Mouse (Mus musculus): ENCODE results near the gene Pou2f2.

Gene Pou2f2

GRCm38 (mm10) chr7:25141761-25142160 lies 37.8 kb downstream of the Pou2f2 start:
- DNase-seq: peak in 1 of 2 experiments; percentile 30

DNA sequence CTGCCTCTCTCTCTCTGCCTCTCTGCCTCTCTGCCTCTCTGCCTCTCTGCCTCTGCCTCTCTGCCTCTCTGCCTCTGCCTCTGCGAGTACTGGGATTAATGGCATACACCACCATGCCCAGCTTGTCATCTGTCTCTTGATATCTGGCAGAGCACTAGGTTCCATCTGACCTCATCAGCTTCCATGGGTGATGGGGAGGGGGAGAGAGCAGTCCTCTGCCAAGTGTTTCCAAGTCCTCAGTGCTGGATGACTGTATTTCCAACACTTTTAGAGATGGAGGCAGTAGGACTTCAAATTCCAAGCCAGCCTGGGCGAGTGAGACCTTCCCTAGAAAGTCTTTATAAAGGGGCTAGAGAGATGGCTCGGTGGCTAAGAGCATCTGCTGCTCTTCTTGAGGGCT lies 42.0 kb downstream of the Pou2f2 start:
- DNase-seq: no peak

- peak; percentile 87 for DNase-seq
Measured at GRCm38 (mm10) chr7:25133092-25134049, 46.2 kb downstream of the Pou2f2 start.

DNA sequence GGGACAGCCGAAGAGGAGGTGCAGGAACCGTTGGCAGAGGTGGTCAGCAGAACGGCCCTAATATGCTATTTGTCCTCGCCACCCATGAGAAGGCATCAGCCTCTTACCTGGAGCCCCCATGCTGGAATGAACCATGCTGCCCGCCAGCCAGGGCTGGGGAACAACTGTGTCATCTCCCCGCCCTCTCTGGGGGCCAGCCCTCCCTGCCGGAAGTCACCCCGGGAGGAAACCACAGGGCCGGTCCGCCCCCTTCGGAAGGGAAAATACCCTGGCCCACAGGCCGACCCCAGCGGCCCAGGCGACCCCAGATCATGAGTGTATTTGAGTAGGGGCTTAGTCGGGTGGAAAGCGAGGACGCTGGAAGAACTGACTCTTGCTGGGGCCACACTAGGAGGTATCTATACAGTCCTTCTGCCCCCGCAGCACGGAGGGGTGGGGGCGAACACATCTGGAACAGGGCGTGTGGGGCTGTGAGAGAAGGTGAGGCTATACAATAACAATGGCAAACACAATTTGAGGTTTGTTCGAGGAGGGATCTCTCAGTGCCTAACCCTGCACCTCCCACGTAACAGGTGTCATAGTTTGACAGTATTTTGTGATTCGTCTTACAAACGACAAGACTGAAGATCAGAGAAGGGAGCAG lies 47.1 kb downstream of the Pou2f2 start:
- DNase-seq: peak; percentile 83 to 85

GRCm38 (mm10) chr7:25131247-25131646 lies 48.3 kb downstream of the Pou2f2 start:
- DNase-seq: no peak

- DNase-seq: no peak
Measured at GRCm38 (mm10) chr7:25130565-25130964, 49.0 kb downstream of the Pou2f2 start.

GRCm38 (mm10) chr7:25129390-25129979 lies 50.0 kb downstream of the Pou2f2 start:
- DNase-seq: no peak

- no peak for DNase-seq
Measured at GRCm38 (mm10) chr7:25127971-25128370, 51.6 kb downstream of the Pou2f2 start.

DNA sequence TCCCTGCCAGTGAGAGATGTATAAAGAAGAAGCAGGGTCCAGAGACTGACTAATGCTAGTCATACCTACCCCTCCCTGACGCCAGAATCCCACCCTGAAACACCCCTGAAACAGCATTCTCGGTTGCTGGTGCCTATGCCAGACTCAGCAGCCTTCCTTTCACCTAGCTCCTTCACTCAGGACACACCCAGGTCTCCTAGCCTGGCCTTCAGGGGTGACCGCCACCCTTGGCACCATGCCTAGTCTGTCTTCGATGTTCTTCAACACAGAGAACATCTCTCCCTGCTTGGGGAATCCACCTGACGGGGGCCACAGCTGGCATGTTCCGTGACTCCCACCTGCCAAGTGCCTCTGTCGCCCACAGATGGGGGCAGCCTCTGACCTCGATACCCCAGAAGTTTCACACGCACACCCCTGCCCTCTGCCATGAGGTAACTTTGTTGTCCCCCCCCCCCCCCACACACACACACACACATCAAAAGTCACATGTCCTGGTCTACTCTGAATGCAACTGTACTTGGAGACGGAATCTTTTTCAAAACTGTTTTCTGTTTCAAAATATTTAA lies 53.7 kb downstream of the Pou2f2 start:
- no peak for DNase-seq

DNA sequence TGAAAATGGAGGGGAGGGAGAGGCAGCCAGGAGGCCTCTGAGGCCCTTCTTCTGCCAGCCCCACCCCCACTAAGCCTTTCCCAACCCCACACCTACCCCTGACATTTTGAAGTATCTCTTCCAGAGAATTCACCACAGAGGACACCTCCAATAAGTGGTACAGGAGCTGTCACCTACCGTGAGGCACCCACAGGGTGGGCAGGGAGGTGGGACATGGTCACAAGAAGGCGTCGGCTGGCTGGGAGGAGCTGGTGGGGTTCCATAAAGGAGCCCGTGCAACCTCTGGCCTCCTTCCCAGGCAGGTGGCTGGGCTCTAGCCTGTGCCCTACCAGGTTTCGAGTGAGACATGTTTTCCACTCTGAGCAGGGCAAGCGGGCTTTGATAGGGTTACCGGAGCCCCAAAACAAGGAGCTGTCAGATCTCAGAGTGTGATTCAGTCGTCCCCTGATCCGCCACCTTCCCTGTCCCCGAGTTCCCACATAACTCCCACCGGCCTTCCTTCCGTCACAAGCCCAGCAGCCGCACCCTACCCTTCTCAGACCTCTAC lies 58.2 kb downstream of the Pou2f2 start:
- no peak for DNase-seq

DNA sequence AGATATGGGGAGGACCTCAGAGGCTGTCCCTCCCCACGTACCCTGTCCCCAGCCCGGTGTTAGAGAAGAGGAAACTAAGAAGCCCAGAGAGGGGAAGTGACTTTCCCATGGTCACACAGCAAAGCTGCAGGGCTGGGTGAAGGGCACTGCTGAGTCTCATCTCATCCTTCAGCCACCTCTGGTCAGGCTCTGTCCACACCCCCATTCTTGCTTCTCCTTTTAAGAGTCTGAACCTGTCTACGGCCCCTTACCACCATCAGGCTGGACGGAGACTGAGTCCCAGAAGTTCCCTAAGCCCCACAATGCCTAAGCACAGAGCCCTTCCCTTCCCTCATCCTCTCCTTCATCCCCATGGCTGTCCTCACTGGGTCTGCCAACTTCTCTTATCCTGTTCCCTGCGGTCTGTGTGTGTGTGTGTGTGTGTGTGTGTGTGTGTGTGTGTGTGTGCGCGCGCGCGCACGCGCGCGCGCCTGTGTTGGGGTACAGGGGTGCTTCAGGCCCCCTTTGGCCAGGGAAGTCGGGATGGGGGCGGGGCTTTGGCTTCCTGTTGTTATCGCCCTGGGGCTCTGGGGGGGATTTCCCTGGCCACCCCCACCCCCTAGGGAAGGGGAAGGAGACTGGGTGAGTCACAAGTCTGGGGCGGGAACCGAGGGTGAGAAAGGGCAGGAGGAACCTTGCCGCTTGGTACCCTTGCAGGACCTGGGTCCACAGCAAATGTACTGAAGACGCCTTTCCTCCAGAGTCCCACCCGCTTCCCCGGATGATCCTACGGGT lies 59.3 kb downstream of the Pou2f2 start:
- DNase-seq: peak; percentile 50 to 66

DNA sequence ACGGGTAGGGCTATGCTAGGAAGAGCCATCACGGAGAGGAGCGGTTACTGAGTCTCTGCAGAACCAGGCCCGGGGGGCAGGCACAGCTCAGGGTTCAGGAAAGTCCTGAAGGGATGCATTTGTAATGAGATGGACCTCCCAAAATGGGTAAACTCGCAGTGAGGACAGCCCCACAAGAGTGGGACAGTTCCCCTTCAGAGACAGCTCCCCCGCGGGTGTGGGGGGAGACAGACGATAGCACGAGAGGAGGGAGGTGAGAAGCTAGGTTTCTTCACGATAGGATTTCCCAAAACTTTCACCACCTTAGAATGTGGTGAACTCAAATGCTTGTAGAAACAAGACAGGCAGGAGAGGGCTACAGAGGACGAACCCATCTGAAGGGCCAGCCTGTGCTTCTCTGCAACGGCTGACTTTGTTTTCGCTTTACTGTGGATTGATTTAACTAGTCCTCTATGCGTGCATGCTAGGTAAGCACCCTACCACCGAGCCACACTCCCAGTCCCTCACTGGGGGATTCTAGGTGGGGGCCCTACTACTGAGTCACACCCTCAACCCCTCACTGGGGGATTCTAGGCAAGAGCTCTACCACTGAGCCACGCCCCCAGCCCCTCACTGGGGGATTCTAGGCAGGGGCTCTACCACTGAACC lies 66.4 kb downstream of the Pou2f2 start:
- no peak for DNase-seq

DNA sequence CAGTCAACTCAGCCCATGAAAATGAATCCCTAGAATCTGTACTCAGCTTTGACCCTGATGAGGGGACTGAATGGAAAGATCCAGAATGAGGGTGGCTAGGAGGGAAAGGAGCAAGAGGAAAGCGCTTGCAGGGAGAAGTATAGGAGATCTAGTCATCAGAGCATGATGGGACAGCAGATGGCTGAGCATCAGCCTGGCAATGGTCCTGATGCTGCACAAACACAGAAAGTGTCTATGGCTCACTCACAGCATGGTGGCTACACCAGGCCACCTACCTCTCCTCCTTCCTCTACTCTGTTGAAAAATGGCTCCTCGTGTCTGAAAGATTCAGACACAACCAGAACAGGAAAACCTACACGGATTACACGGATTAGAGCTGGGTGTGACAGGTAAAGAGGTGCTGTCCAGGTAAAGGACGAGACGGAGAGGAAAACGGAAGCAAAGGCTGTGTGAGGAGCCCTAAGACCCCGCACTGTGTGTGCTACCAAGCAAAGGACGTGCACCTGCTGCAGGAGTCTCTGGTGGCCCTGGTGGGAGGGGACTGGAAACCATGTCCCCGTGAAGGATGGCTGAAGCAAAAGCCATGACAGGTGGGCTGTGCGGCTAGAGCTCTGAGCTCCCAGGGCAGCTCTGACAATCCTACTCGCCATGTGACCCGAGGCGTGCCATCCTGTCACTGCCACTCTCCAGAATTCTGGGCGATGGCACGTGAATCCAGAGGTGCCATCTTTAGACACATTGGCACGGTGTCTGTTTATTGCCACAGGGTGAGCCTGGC lies 67.2 kb downstream of the Pou2f2 start:
- no peak for DNase-seq

GRCm38 (mm10) chr7:25110336-25110735 lies 69.2 kb downstream of the Pou2f2 start:
- DNase-seq: no peak

DNA sequence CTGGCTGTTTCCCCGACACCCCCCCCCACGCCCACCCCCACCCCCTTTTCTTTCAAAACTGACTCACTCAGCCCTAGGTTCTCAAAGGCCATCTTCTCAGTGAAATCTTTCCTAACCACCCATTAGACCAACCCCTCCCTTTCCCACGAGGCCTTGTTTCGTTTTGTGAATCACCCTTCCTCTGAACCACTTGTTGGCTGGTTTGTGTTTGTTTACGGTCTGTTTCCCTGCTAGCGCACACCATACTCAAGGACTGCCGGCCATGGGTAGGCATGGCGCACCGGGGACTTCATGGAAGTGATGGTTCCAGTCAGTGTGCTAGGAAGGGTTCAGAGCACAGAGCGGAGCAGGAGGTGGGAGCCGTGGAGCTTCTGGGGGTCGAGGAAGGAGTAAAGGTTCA lies 70.2 kb downstream of the Pou2f2 start:
- no peak for DNase-seq

- DNase-seq: no peak
Measured at GRCm38 (mm10) chr7:25106790-25107502, 72.6 kb downstream of the Pou2f2 start.

DNA sequence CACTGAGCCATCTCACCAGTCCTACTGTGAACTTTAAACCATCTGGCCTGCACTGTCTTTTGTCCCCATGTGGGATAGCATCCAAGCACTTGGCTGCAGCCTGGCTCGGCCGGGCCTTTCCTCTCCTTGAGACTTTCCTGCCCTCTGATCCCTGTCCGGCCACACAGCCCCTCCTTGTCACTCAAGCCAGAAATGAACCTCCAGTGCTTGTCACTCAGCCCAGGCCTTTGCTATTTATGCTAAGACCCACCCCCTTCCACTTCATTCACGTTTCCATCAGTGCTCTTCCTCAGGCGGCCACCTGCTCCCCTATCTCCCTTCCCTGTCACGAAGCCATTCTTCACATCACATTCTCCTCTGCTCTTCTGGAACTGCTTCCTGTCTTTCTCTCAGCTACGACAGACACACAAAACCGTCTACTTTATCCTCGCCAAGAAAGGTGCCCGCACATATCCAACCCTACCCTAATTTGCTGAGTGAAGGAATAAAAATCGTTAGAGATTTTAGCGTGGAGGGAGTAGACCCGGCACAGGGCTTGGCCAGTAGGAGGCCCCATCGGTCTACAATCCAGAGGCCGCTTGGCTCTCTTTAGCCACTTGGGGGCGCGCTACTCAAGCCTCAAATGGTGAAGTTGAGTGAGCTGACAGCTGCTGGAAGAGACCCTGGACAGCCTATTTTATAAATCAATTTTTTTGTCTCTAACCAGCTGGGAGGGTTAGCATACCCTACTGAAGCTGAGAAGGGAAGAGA lies 73.9 kb downstream of the Pou2f2 start:
- peak; percentile 75 to 83 for DNase-seq

- no peak for DNase-seq
Measured at GRCm38 (mm10) chr7:25099581-25099980, 79.9 kb downstream of the Pou2f2 start.

DNA sequence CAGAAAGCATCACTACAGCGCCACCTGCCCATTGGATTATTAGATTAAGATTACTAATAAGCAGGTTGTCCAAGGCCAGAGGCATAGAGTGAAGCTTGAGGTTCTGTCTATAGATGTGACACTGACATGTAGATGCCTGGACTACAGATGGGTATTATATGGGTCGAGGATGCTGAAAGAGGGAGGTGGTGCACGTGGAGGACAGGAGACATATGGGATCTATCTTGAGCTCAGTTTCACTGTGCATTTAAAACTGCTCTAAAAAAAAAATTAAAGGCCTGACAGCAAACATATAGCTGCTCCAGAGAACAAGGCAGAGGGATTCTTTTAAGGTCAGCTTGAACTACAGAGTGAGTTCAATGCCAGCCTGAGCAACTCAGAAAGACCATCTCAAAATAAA lies 81.4 kb downstream of the Pou2f2 start:
- no peak for DNase-seq
